Mouse (Mus musculus) embryo, embryonic 11 days (tissue): ENCODE measurements around the gene Poc1a.

Experiments
- DNase-seq: peaks from one replicate; pipeline ENCODE4 v3.0.0-alpha.2; 2015

Poc1a gene

DNA sequence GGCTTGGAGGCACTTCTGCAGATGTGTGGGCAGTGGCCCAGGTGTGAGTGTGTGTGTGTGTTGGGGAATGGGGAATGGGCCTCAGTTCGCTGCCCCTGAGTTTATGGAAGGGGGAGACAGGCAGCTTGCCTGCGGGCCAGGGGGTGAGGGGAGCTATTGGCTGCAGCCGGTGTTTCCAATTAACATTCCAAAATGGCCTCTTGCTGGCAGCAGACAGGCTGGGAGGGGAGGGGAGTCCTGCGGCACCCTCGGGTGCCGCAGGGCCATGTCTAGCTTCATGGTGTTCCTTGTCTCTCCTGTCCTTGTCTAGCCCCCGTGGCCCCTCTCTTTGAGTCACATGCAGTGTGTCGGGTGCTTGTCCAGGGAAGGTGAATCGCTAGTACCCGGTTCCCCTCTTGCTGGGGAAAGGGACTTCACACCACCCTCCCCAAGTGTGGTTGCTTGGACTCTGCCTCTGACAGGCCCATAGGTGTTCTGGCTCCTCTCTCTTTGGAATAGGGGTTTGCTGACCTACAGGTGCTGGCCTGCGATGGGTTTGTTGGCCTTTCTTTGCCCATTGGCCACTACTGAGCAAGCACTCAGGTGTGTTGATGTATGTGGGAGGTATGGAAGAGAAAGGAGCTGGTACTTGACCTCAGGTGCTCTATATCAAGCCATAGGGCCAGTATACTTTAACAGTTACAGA lies 89.1 kb downstream of the Poc1a start:
- peak; percentile 72 for DNase-seq

DNA sequence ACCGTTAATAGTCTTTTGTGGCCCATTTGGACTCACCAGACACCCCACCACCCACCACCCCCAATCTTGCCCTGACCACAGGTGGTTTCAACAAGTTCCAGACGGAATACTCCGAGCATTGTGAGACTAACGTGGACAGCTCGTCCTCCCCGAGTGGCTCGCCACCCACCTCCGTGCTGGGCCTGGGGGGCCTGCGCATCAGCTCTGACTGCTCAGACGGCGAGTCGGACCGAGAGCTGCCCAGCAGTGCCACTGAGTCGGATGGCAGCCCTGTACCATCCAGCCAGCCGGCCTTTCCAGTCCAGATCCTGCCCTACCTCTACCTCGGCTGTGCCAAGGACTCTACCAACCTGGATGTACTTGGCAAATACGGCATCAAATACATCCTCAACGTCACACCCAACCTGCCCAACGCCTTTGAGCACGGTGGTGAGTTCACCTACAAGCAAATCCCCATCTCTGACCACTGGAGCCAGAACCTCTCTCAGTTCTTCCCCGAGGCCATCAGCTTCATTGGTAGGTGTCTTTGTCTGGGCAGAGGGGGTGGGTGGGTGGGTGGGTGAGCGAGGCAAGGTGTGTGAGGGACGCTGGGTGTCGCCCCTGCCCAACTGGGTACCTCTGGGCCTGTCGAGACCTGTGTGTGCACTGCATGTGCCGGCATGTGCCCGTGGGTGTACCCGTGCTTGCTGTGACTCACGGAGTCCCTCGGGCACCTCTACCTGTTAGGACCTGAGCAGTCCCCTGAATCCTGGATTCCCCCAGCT lies 89.9 kb downstream of the Poc1a start:
- no peak for DNase-seq

DNA sequence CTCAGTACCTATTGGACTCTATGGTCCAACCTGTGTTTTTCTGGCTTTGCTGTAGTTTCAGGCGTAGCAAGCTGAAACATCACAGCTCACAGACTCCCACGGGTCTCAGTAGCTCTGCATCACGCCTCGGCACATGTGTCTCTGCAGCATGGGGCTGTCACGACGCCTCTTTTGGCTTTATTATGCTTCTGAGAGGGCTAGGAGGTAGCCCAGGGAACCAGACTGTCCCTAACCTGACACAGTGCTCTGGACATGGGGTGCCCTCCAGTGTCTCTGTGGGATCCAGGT lies 90.5 kb downstream of the Poc1a start:
- DNase-seq: no peak

DNA sequence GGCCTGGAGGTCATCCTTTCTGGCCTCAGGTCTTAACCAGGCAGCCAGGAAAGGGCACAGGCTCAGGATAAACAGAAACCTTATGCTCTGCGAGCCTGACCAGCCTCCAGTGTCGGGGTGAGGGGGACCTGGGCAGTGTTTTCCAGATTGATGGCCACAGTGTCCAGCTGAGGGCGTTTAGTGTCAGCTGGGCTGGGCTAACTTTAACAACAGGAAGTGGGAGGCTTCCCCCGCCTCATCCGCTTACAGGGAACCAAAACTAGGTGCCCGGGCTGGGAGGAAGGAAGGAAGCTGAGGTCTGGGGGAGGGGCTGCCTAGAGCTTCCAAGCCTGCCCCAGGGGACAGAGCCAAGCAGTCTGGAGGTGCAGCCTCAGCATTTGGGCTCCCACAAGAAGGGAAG lies 90.9 kb downstream of the Poc1a start:
- DNase-seq: peak; percentile 74

DNA sequence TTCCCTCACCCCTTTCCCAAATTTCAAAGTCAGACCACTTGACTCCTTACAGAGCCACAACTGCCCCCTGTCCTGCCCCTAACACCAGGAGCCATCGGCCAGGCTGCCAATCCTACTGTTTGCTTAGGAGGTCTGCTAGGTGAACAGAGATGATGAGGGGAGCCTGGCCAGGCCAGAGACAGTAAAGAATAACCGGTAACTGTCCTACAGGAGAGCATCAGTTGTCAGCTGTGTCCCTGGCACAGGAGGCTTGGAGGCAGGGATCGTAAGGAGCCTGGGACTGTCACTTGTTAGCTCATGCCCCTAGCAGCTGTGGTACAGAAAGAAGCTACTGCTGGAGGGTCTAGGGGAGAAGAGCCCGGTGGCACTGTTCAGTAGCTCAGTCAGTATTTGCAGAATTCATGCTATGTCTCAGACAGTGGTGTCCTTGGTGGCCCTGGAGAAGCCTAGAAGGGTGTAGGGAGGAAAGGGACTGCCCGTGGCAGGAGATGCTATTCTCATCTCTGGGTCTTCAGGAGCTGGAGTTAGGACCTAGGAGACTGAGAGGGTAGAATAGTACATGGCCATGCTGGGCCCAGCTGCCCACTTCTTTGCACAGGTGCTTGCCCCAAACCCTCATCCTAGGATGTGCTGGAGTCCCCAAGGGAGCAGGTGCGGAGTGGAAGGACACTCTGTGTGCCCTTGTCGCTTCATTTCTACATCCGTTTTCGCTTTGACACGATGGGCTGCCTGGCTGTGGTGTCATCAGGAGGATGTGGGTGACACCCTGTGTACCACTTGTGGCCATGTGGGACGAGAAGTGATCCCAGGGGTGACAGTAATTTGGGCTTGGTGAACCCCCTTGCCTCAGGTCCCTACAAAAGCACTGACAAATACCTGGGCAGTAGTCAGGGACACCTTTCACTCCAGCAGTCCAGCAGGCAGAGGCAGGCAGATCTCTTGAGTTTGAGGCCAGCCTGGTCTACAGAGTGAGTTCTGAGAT lies 91.9 kb downstream of the Poc1a start:
- DNase-seq: no peak

DNA sequence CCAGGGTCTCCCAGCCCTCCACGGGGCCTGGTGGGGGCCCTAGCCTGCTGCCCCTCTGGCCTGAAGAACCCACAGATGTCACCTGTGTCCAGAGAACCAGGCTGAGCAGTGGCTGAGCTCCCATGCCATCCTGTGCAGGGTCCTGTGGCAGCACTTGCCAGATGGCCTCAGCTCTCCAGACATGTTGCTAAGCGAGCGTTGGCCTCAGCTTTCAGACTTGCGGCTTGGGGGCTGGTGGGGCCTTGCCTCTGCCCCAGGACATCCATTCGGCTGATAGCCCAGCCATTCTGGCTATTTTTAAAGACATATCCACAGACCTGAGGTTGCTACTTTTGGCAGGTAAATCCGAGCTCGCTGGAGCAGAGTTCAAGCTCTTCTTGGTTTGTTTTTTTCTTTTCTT lies 93.1 kb downstream of the Poc1a start:
- no peak for DNase-seq

DNA sequence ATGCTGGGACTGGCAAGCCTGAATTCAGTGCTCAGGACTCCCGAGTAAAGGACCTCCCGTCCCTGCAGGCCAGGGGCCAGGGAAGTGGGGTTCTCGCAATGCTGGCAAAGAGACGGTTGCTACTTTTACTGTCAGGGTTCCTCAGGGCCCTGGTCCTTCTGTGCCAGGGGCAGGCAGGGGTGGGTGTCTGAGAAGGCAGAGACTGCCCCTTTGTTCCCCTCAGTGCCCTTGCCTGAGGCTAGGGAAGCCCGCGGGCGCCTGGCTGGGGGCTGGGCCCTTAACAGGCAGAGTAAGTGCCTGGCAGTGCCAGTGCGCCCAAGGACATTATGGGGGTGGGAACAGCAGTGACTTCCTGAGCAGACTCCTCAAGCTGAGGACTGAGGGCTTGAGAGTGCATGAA lies 96.4 kb downstream of the Poc1a start:
- no peak for DNase-seq

GRCm38 (mm10) chr9:106378045-106378444 lies 97.2 kb downstream of the Poc1a start:
- no peak for DNase-seq

GRCm38 (mm10) chr9:106378753-106379152 lies 97.9 kb downstream of the Poc1a start:
- DNase-seq: no peak

DNA sequence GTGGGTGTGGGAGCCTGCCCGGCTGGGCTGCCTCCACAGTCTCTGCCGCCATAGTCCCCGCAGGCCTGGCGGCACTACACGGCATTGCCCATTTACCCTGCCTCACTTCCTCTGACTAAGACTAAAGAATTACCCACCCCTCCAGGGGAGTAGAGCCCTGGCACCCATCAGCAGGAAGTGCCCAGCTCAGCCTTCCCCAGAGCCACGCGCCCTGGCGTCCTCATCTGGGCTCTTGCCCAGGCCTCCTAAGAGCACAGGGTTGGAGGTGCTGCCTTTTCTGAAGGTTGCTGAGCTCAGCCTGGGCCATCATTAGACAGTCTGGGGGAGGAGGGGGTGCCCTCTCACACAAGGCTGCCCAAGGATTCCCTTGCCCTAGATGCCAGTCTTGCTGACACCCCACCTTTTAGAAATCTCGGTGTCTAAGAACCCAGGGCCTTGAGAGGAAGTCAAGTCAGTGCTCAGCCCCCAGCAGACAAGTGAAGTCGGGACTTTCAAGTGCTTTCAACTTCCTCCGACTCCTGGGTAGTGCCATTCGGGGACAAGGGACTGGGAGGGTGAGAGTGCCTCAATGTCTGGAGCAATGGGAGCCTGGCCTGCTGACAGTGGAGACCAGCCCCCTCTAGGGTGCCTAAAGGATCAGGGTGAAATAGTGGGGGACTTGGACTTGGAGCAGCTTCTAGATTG lies 105.5 kb downstream of the Poc1a start:
- DNase-seq: no peak

- no peak for DNase-seq
These were observed 112.1 kb downstream of the Poc1a start for GRCm38 (mm10) chr9:106392828-106393527.

DNA sequence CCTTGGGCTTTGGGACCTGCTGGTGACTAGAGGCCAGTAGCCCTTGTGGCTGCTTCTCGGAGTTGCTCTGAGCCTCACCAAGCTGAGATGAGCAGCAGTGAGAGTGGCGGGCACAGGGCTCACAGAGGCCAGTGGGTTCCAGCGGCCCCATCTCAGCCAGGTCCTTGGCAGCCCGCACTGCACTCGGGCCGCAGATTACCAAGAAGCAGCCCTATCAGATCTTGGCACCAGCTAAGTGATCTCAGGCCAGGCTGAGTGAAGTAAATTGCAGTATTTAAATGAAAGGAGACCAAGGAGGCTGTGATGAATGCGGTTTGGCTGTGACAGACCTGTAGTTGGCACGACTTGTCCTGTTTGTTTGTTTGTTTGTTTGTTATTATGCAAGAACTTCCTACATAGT lies 112.7 kb downstream of the Poc1a start:
- DNase-seq: no peak

- peak; percentile 67 for DNase-seq
These were observed 114.1 kb downstream of the Poc1a start for GRCm38 (mm10) chr9:106394649-106395602.

DNA sequence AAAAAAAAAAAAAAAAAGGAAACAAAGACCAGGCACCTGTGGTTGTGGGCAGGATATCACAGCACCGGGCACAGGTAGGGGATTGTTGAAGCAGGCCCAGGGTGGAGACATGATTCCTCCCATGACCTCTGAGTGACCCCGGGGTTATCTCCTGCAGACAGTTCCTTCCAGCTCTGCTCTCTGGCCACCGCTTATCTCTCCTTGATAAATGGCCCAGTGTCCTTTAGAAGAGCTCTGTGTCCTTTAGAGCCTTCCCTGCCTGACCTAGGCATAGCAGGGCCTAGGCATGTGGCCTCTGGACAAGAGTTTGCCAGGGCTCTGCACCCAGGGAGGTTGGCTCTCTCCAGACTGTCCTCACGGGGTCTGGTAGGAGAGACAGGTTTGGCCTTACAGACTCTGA lies 116.9 kb downstream of the Poc1a start:
- DNase-seq: no peak

GRCm38 (mm10) chr9:106398667-106399311 lies 117.9 kb downstream of the Poc1a start:
- no peak for DNase-seq

- no peak for DNase-seq
These were observed 118.9 kb downstream of the Poc1a start for GRCm38 (mm10) chr9:106399808-106400207.
